Mouse (Mus musculus): ENCODE data around the gene Pkn1. TPM values are rescaled to one million over a fixed set of nuclear protein-coding genes. Genes with fewer than 3 reads are reported as not detected.

Gene Pkn1
- polyA plus RNA-seq, 1 experiment from 2014 or later, result 19.9 TPM

- no peaks in the 10 kb centered on the region for H3K27me3 ChIP-seq (ENCODE audit: control insufficient read depth, insufficient read depth, low read length)
- ATAC-seq (ENCODE audit: insufficient read depth, low FRiP score), result peak; percentile 100
- H3K9ac ChIP-seq (ENCODE audit: low read length), result peak within 1 kb of the TSS; percentile 92
- under 1% methylated on average over 63 of the region's 63 CpGs for WGBS
- peak within 1 kb of the TSS; percentile 94 for H3K4me3 ChIP-seq (replicated peaks; ENCODE audit: low read length)
- peaks cover 17% of the 10 kb centered on the region for H3K4me1 ChIP-seq (ENCODE audit: control insufficient read depth, insufficient read depth, low read length)
- no peaks in the 10 kb centered on the region for H3K36me3 ChIP-seq (ENCODE audit: control insufficient read depth, insufficient read depth, low read length)
- H3K27ac ChIP-seq (ENCODE audit: low read length), result peak within 1 kb of the TSS; percentile 96
- no peaks in the 10 kb centered on the region for H3K9me3 ChIP-seq (replicated peaks; ENCODE audit: control insufficient read depth, low read length)
- H3K4me2 ChIP-seq (ENCODE audit: low read depth, low read length), result peak within 1 kb of the TSS; percentile 56
Measured at GRCm38 (mm10) chr8:83715031-83715690, 16.2 kb upstream of the Pkn1 start, which contains the start of gene Ddx39. Ddx39 (plus strand) TSS chr8:83715177.

GRCm38 (mm10) chr8:83714676-83715030, 15.7 kb upstream of the Pkn1 start:
- no peak overlapping the region for H3K27ac ChIP-seq (ENCODE audit: low read length)
- H3K9me3 ChIP-seq (replicated peaks; ENCODE audit: control insufficient read depth, low read length), result no peaks in the 10 kb centered on the region
- 15% methylated on average over 8 of the region's 8 CpGs for WGBS
- no peaks in the 10 kb centered on the region for H3K36me3 ChIP-seq (ENCODE audit: control insufficient read depth, insufficient read depth, low read length)
- peak overlapping the region; percentile 57; the same call in 1 of the 2 replicates for H3K9ac ChIP-seq (ENCODE audit: low read length)
- H3K27me3 ChIP-seq (ENCODE audit: control insufficient read depth, insufficient read depth, low read length), result no peaks in the 10 kb centered on the region
- H3K4me3 ChIP-seq (replicated peaks; ENCODE audit: low read length), result peak overlapping the region; percentile 94
- peak overlapping the region; percentile 55 for H3K4me2 ChIP-seq (ENCODE audit: low read depth, low read length)
- H3K4me1 ChIP-seq (ENCODE audit: control insufficient read depth, insufficient read depth, low read length), result peaks cover 17% of the 10 kb centered on the region
- ATAC-seq (ENCODE audit: insufficient read depth, low FRiP score), result no peak; the same call in 1 of the 2 replicates

DNA sequence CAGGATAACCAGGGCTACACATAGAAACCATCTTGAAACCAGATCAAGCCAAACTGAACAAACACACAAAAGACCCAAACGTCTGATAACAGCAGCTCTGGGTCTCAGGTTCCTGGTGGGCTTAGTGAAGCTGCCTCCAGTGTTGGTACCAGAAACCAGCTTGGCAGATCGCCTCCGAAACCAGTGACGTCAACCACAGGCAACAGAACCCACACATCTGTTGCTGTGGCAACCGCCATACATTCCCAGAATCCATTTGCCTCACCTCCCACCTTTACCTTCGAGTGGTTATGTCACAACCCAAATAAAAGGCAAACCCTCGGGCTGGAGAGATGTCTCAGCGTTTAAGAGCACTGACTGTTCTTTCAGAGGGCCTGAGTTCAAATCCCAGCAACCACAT, 8.6 kb upstream of the Pkn1 start:
- Histone ChIP-seq H3K27ac (ENCODE audit: low read length) (no peak overlapping the region), H3K9me3 (replicated peaks; ENCODE audit: control insufficient read depth, low read length) (no peaks in the 10 kb centered on the region), H3K27me3 (ENCODE audit: control insufficient read depth, insufficient read depth, low read length) (no peaks in the 10 kb centered on the region), H3K4me1 (ENCODE audit: control insufficient read depth, insufficient read depth, low read length) (no peaks in the 10 kb centered on the region), H3K36me3 (ENCODE audit: control insufficient read depth, insufficient read depth, low read length) (no peaks in the 10 kb centered on the region), H3K4me2 (ENCODE audit: low read depth, low read length) (no peak overlapping the region), H3K4me3 (replicated peaks; ENCODE audit: low read length) (no peak overlapping the region), H3K9ac (ENCODE audit: low read length) (no peak overlapping the region)
- ATAC-seq (ENCODE audit: insufficient read depth, low FRiP score), result no peak
- WGBS, result 68% methylated on average over 8 of the region's 8 CpGs

DNA sequence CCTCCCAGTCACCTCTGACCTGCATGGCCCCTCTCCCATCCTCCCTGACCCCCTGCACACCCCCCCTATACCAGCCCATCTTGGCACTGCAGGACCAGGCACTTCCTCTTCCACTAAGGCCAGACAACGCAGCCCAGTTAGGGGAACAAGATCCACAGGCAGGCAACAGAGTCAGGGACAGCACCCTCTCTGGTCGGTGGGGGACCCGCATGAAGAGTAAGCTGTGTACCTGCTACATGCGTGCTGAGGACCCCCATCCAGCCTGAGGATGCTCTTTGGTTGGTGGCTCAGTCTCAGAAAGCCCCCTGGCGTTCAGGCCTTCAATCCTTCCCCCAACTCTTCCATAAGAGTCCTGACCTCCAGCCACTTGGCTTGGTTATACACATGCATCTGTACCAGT, 7.4 kb upstream of the Pkn1 start:
- Histone ChIP-seq H3K9ac (ENCODE audit: low read length) (no peak overlapping the region), H3K9me3 (replicated peaks; ENCODE audit: control insufficient read depth, low read length) (no peaks in the 10 kb centered on the region; the same call in 1 of the 2 replicates), H3K4me1 (ENCODE audit: control insufficient read depth, insufficient read depth, low read length) (no peaks in the 10 kb centered on the region), H3K36me3 (ENCODE audit: control insufficient read depth, insufficient read depth, low read length) (no peaks in the 10 kb centered on the region), H3K27ac (ENCODE audit: low read length) (no peak overlapping the region), H3K4me3 (replicated peaks; ENCODE audit: low read length) (no peak overlapping the region), H3K27me3 (ENCODE audit: control insufficient read depth, insufficient read depth, low read length) (no peaks in the 10 kb centered on the region), H3K4me2 (ENCODE audit: low read depth, low read length) (no peak overlapping the region)
- no peak for ATAC-seq (ENCODE audit: insufficient read depth, low FRiP score)
- WGBS, result 56% methylated on average over 5 of the region's 5 CpGs

DNA sequence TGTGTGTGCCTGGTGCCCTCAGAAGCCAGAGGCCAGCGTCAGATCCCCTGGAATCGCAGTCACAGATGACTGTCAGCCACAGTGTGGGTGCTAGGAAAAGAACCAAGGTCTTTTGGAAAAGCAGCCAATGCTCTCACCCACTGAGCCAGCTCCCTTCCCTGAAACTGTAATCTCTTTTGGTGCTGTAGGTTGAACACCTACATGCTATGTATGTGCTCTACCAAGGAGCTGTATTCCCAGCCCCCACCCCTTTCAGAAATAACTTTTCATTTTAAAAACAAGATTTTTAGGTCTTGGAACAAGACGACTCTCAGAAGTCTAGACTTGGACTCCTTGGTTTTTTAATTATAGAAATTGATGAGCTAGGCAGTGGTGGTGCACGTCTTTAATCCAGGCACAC, 4.4 kb upstream of the Pkn1 start:
- Histone ChIP-seq H3K4me2 (ENCODE audit: low read depth, low read length) (no peak overlapping the region), H3K9ac (ENCODE audit: low read length) (no peak overlapping the region), H3K4me1 (ENCODE audit: control insufficient read depth, insufficient read depth, low read length) (peaks cover 9% of the 10 kb centered on the region), H3K9me3 (replicated peaks; ENCODE audit: control insufficient read depth, low read length) (no peaks in the 10 kb centered on the region; the same call in 1 of the 2 replicates), H3K27me3 (ENCODE audit: control insufficient read depth, insufficient read depth, low read length) (no peaks in the 10 kb centered on the region), H3K4me3 (replicated peaks; ENCODE audit: low read length) (no peak overlapping the region), H3K27ac (ENCODE audit: low read length) (no peak overlapping the region), H3K36me3 (ENCODE audit: control insufficient read depth, insufficient read depth, low read length) (no peaks in the 10 kb centered on the region)
- no peak for ATAC-seq (ENCODE audit: insufficient read depth, low FRiP score)
- 77% methylated on average over 4 of the region's 4 CpGs for WGBS

DNA sequence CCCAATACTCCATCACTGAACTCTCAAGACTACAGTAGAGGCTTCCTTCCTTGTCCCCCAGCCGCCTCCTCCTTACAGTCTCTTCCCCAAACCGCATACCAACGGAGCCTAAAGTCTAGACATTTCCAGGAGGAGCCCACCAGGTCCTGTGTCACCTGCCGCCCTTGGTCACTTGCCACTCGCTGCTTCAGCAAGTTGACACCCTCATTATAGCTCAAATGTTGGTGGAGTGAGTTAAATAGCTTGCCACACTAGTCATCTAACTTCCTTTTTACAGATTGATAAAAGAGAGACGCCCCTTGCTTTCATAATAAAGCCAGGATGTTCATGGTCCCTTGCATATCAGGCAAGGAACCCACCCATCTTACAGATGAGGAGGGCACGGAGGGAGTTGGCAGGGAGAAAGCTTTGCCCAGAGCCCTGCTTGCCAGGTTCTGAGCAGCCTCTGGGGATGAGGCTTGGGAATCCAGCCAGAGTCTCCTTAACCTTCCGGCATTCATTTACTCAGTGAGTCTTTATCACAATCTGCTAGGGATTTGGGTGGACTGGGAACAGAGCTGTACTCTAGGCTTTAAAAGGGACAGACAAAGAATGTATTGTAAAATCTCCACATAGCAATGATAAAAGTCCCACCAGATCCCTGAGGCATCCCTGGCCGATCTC, 1.6 kb upstream of the Pkn1 start:
- 73% methylated on average over 9 of the region's 9 CpGs for WGBS
- Histone ChIP-seq H3K27ac (ENCODE audit: low read length) (no peak overlapping the region), H3K27me3 (ENCODE audit: control insufficient read depth, insufficient read depth, low read length) (no peaks in the 10 kb centered on the region)

GRCm38 (mm10) chr8:83699566-83699965, 587 bp upstream of the Pkn1 start:
- peak overlapping the region; percentile 94 for H3K4me2 ChIP-seq (ENCODE audit: low read depth, low read length)
- 17% methylated on average over 9 of the region's 9 CpGs for WGBS
- H3K36me3 ChIP-seq (ENCODE audit: control insufficient read depth, insufficient read depth, low read length), result no peaks in the 10 kb centered on the region
- no peak for ATAC-seq (ENCODE audit: insufficient read depth, low FRiP score)
- peak overlapping the region; percentile 89 for H3K4me3 ChIP-seq (replicated peaks; ENCODE audit: low read length)
- peak overlapping the region; percentile 97 for H3K9ac ChIP-seq (ENCODE audit: low read length)
- H3K27ac ChIP-seq (ENCODE audit: low read length), result peak overlapping the region; percentile 86
- H3K4me1 ChIP-seq (ENCODE audit: control insufficient read depth, insufficient read depth, low read length), result peaks cover 34% of the 10 kb centered on the region
- H3K9me3 ChIP-seq (replicated peaks; ENCODE audit: control insufficient read depth, low read length), result no peaks in the 10 kb centered on the region; the same call in 1 of the 2 replicates
- H3K27me3 ChIP-seq (ENCODE audit: control insufficient read depth, insufficient read depth, low read length), result no peaks in the 10 kb centered on the region

More for the DNA sequence above, 1.6 kb upstream of the Pkn1 start:
- no peak for ATAC-seq (ENCODE audit: insufficient read depth, low FRiP score)
- H3K36me3 ChIP-seq (ENCODE audit: control insufficient read depth, insufficient read depth, low read length), result no peaks in the 10 kb centered on the region
- peaks cover 29% of the 10 kb centered on the region for H3K4me1 ChIP-seq (ENCODE audit: control insufficient read depth, insufficient read depth, low read length)
- no peak overlapping the region for H3K4me3 ChIP-seq (replicated peaks; ENCODE audit: low read length)
- no peaks in the 10 kb centered on the region; the same call in 1 of the 2 replicates for H3K9me3 ChIP-seq (replicated peaks; ENCODE audit: control insufficient read depth, low read length)
- no peak overlapping the region for H3K4me2 ChIP-seq (ENCODE audit: low read depth, low read length)
- H3K9ac ChIP-seq (ENCODE audit: low read length), result no peak overlapping the region

DNA sequence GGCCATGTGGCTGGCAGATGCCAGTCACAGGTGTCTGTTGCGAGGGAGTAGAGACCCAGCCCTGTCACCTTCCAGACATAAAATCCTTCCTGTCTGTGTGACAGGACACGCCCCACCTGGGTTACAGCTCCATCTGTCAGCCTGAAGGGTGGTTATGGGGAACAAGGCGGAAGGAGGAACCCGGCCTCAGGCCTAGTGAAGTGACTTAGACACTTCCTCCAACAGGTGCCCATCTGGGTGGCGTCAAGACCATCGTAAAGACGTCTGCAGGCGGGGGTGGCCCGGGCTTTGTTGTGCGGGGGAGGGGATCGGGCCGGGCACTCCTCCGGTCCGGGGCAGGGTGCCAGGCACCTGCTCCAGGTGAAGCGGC, 703 bp downstream of the Pkn1 start:
- H3K27ac ChIP-seq (ENCODE audit: low read length), result peak overlapping the region; percentile 86
- H3K9me3 ChIP-seq (replicated peaks; ENCODE audit: control insufficient read depth, low read length), result no peaks in the 10 kb centered on the region; the same call in 1 of the 2 replicates
- peak overlapping the region; percentile 89 for H3K4me3 ChIP-seq (replicated peaks; ENCODE audit: low read length)
- H3K4me2 ChIP-seq (ENCODE audit: low read depth, low read length), result peak overlapping the region; percentile 94
- ATAC-seq (ENCODE audit: insufficient read depth, low FRiP score), result peak; percentile 11; the same call in 1 of the 2 replicates
- H3K36me3 ChIP-seq (ENCODE audit: control insufficient read depth, insufficient read depth, low read length), result no peaks in the 10 kb centered on the region
- peak overlapping the region; percentile 97 for H3K9ac ChIP-seq (ENCODE audit: low read length)
- 5% methylated on average over 15 of the region's 15 CpGs for WGBS
- peaks cover 41% of the 10 kb centered on the region for H3K4me1 ChIP-seq (ENCODE audit: control insufficient read depth, insufficient read depth, low read length)
- no peaks in the 10 kb centered on the region for H3K27me3 ChIP-seq (ENCODE audit: control insufficient read depth, insufficient read depth, low read length)
